Mouse (Mus musculus): Measurements from ENCODE around the gene Dnm3. TPM values are rescaled to one million over a fixed set of nuclear protein-coding genes. Genes with fewer than 3 reads are reported as not detected.

The Dnm3 gene
- total RNA-seq, 1 experiment: 0.49 TPM

DNA sequence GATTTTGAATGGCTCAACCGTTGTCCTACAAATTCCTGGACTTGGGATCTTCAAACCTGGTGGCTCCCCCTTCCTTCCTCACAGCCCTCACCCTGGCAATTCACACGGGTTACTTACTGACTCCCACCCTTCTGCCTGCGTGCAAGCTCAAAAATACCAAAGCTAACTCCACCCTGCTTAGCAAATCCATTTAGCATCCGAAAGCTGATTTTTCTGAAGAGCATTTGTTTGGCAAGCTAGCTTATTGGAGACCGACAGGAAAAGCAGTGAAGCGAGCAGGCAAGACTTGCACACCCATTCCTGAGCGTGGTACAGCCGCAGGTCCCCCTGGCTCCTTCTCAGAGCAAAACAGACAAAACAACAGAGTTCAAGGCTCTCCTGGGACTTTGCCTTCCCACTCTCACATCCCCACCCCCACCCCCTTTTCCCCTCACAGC is 469.2 kb downstream of the Dnm3 start:
- no peaks in the 10 kb centered on the region for H3K36me3 ChIP-seq (ENCODE audit: control insufficient read depth, insufficient read depth, low read length, poor library complexity, severe bottlenecking)
- H3K9ac ChIP-seq (ENCODE audit: insufficient read depth, low read depth, low read length, poor library complexity, severe bottlenecking): no peak overlapping the region
- H3K9me3 ChIP-seq (ENCODE audit: control insufficient read depth, insufficient read depth, low read depth, low read length): no peaks in the 10 kb centered on the region
- DNase-seq (ENCODE audit: low read depth, low spot score): no peak
- no peak overlapping the region for H3K4me3 ChIP-seq (ENCODE audit: insufficient read depth in 1 of 2, low read depth in 1 of 2, low read length in 2 of 2, poor library complexity in 1 of 2, severe bottlenecking in 1 of 2)
- in situ Hi-C loops (cut with MboI; ENCODE audit: low sequenced_read_pairs in 2 of 2, unreplicated experiment in 2 of 2): loop anchor here in 1 of 2 experiments (25.0 kb wide), 1 partner anchor 304 kb away; no protein-coding TSS in a partner anchor
- no peaks in the 10 kb centered on the region for H3K4me1 ChIP-seq (ENCODE audit: control insufficient read depth in 2 of 2, insufficient read depth in 2 of 2, low read length in 2 of 2, poor library complexity in 1 of 2)
- TF ChIP-seq HCFC1 (IDR thresholded peaks at IDR 0.05; ENCODE audit: borderline replicate concordance, insufficient read depth, low read length) (no peak), CHD2 (IDR thresholded peaks at IDR 0.05; ENCODE audit: low read depth, low read length) (no peak), ZNF384 (IDR thresholded peaks at IDR 0.05; ENCODE audit: low read depth, low read length) (no peak), MAFK (IDR thresholded peaks at IDR 0.05; ENCODE audit: insufficient read depth, low read depth, low read length) (no peak), ZC3H11A (IDR thresholded peaks at IDR 0.05; ENCODE audit: borderline replicate concordance, low read depth, low read length) (no peak)
- no peak overlapping the region for H3K27ac ChIP-seq (ENCODE audit: insufficient read depth, low read depth, low read length, poor library complexity, severe bottlenecking)

DNA sequence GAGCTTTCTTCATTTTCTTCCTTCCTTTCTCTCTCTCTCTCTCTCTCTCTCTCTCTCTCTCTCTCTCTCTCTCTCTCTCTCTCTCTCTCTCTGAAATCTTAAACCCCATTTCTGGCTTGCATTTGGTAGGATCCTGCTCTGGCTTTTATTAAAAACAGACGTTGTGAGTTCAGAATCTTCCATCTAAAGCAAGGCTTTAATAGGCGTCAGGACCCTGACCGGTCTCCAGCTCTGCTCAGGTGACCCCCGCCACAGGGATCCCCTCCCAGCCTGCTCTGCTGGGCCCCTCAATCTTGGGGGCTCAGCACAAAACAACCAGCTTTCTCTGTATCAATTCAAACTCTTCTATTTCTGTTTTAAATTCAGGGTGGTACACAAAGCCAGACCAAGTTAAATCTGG is 469.6 kb downstream of the Dnm3 start:
- H3K9me3 ChIP-seq (ENCODE audit: control insufficient read depth, insufficient read depth, low read depth, low read length): no peaks in the 10 kb centered on the region
- no peak overlapping the region for H3K4me3 ChIP-seq (ENCODE audit: insufficient read depth in 1 of 2, low read depth in 1 of 2, low read length in 2 of 2, poor library complexity in 1 of 2, severe bottlenecking in 1 of 2)
- no peak overlapping the region for H3K9ac ChIP-seq (ENCODE audit: insufficient read depth, low read depth, low read length, poor library complexity, severe bottlenecking)
- H3K36me3 ChIP-seq (ENCODE audit: control insufficient read depth, insufficient read depth, low read length, poor library complexity, severe bottlenecking): no peaks in the 10 kb centered on the region
- H3K4me1 ChIP-seq (ENCODE audit: control insufficient read depth in 2 of 2, insufficient read depth in 2 of 2, low read length in 2 of 2, poor library complexity in 1 of 2): no peaks in the 10 kb centered on the region
- in situ Hi-C loops (cut with MboI; ENCODE audit: low sequenced_read_pairs in 2 of 2, unreplicated experiment in 2 of 2): loop anchor here in 1 of 2 experiments (25.0 kb wide), 1 partner anchor 304 kb away; no protein-coding TSS in a partner anchor
- no peak overlapping the region for H3K27ac ChIP-seq (ENCODE audit: insufficient read depth, low read depth, low read length, poor library complexity, severe bottlenecking)
- TF ChIP-seq HCFC1 (IDR thresholded peaks at IDR 0.05; ENCODE audit: borderline replicate concordance, insufficient read depth, low read length) (no peak), CHD2 (IDR thresholded peaks at IDR 0.05; ENCODE audit: low read depth, low read length) (no peak), ZNF384 (IDR thresholded peaks at IDR 0.05; ENCODE audit: low read depth, low read length) (no peak), MAFK (IDR thresholded peaks at IDR 0.05; ENCODE audit: insufficient read depth, low read depth, low read length) (no peak), ZC3H11A (IDR thresholded peaks at IDR 0.05; ENCODE audit: borderline replicate concordance, low read depth, low read length) (no peak)
- no peak for DNase-seq (ENCODE audit: low read depth, low spot score)

GRCm38 (mm10) chr1:162006109-162006508 is 471.7 kb downstream of the Dnm3 start:
- Histone ChIP-seq H3K9ac (ENCODE audit: insufficient read depth, low read depth, low read length, poor library complexity, severe bottlenecking) (no peak overlapping the region), H3K4me3 (ENCODE audit: insufficient read depth in 1 of 2, low read depth in 1 of 2, low read length in 2 of 2, poor library complexity in 1 of 2, severe bottlenecking in 1 of 2) (no peak overlapping the region), H3K4me1 (ENCODE audit: control insufficient read depth in 2 of 2, insufficient read depth in 2 of 2, low read length in 2 of 2, poor library complexity in 1 of 2) (no peaks in the 10 kb centered on the region), H3K9me3 (ENCODE audit: control insufficient read depth, insufficient read depth, low read depth, low read length) (no peaks in the 10 kb centered on the region), H3K27ac (ENCODE audit: insufficient read depth, low read depth, low read length, poor library complexity, severe bottlenecking) (no peak overlapping the region), H3K36me3 (ENCODE audit: control insufficient read depth, insufficient read depth, low read length, poor library complexity, severe bottlenecking) (no peaks in the 10 kb centered on the region)
- DNase-seq (ENCODE audit: low read depth, low spot score): no peak
- in situ Hi-C loops (cut with MboI; ENCODE audit: low sequenced_read_pairs in 2 of 2, unreplicated experiment in 2 of 2): loop anchor here in 1 of 2 experiments (25.0 kb wide), 1 partner anchor 306 kb away; no protein-coding TSS in a partner anchor
- TF ChIP-seq MAFK (IDR thresholded peaks at IDR 0.05; ENCODE audit: insufficient read depth, low read depth, low read length) (no peak), ZC3H11A (IDR thresholded peaks at IDR 0.05; ENCODE audit: borderline replicate concordance, low read depth, low read length) (no peak), HCFC1 (IDR thresholded peaks at IDR 0.05; ENCODE audit: borderline replicate concordance, insufficient read depth, low read length) (no peak), CHD2 (IDR thresholded peaks at IDR 0.05; ENCODE audit: low read depth, low read length) (no peak), ZNF384 (IDR thresholded peaks at IDR 0.05; ENCODE audit: low read depth, low read length) (no peak)

DNA sequence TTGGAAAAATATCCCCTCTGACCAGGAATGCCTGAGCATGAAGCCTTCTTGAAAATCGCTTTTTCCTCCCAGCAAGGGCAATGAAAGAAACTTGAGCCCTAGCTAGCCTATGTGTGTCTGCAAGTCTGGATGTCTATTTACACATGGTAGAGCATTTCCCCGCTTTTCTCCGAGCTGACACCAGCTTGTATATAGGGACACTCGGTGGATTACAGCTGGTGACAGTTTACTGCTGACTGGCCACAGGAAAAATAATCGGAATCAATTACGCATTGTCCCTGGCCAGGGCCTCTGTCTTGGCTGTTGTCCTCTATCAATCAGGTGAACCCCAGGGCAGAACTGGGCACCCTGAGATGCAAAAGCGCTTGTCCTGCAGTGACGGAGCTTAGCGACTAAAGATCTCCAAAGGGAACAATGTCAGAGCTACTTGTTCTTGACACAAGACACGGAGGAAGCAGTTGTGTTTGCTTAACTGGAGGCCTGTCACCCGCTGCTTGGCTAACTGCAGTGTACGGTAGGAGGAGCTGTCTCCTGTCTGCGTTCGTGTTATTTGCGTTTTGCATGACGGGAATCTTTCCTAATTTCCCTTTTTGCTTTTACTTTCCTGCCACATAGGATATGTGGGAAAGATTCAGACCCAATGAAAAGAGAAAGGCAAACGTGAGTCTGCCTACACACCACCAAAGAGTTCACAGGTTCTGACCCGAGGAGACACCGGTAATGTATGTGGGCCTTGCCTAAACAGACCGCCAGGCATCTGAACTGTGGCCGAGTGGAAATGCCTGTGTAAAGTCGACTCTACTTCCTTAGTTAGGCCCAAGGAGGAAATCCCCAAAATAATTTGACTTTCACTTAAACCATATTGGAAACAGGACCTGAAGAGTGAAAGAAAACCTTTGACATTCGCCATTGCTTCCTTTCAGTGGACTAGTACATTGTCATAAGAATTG is 472.7 kb downstream of the Dnm3 start:
- no peak overlapping the region for H3K27ac ChIP-seq (ENCODE audit: insufficient read depth, low read depth, low read length, poor library complexity, severe bottlenecking)

More for the DNA sequence above, 472.7 kb downstream of the Dnm3 start:
- no peaks in the 10 kb centered on the region for H3K36me3 ChIP-seq (ENCODE audit: control insufficient read depth, insufficient read depth, low read length, poor library complexity, severe bottlenecking)
- no peaks in the 10 kb centered on the region for H3K4me1 ChIP-seq (ENCODE audit: control insufficient read depth in 2 of 2, insufficient read depth in 2 of 2, low read length in 2 of 2, poor library complexity in 1 of 2)
- no peaks in the 10 kb centered on the region for H3K9me3 ChIP-seq (ENCODE audit: control insufficient read depth, insufficient read depth, low read depth, low read length)
- DNase-seq (ENCODE audit: low read depth, low spot score): no peak
- no peak overlapping the region for H3K9ac ChIP-seq (ENCODE audit: insufficient read depth, low read depth, low read length, poor library complexity, severe bottlenecking)
- no peak overlapping the region for H3K4me3 ChIP-seq (ENCODE audit: insufficient read depth in 1 of 2, low read depth in 1 of 2, low read length in 2 of 2, poor library complexity in 1 of 2, severe bottlenecking in 1 of 2)
- in situ Hi-C loops (cut with MboI; ENCODE audit: low sequenced_read_pairs in 2 of 2, unreplicated experiment in 2 of 2): loop anchor here in 1 of 2 experiments (25.0 kb wide), 1 partner anchor 307 kb away; no protein-coding TSS in a partner anchor
- no peak for TF ChIP-seq HCFC1 (IDR thresholded peaks at IDR 0.05; ENCODE audit: borderline replicate concordance, insufficient read depth, low read length)
- TF ChIP-seq MAFK (IDR thresholded peaks at IDR 0.05; ENCODE audit: insufficient read depth, low read depth, low read length): no peak
- no peak for TF ChIP-seq ZC3H11A (IDR thresholded peaks at IDR 0.05; ENCODE audit: borderline replicate concordance, low read depth, low read length)
- no peak for TF ChIP-seq CHD2 (IDR thresholded peaks at IDR 0.05; ENCODE audit: low read depth, low read length)
- no peak for TF ChIP-seq ZNF384 (IDR thresholded peaks at IDR 0.05; ENCODE audit: low read depth, low read length)

All from ES-E14 (cell line).